Mouse (Mus musculus) forelimb bud, embryonic 11.5 days (tissue): Measurements from ENCODE around the gene Gm3854.
"Not testable (repeated sequence)": the region's sequence is repeated elsewhere in the genome, so short reads cannot be mapped to it uniquely, and the experiment has no call there.

Source experiments
- DNase-seq: peaks from one replicate; pipeline ENCODE4 v3.0.0-alpha.2; 2012; ENCODE audit warnings: low read depth, low spot score

Gene Gm3854

GRCm38 (mm10) chr7:6343501-6344071 lies at the start of gene Gm3854:
Gene Gm3854 (plus strand): TSS chr7:6343759.
- peak; percentile 86 for DNase-seq

GRCm38 (mm10) chr7:6300796-6301195 lies 42.8 kb upstream of the Gm3854 start:
- DNase-seq: not testable (repeated sequence)

GRCm38 (mm10) chr7:6330458-6331232 lies 12.9 kb upstream of the Gm3854 start:
- peak; percentile 4 for DNase-seq

GRCm38 (mm10) chr7:6331233-6331956 lies 12.2 kb upstream of the Gm3854 start, which contains the start of gene Zfp583:
Gene Zfp583 (minus strand): TSS chr7:6331285.
- peak; percentile 88 for DNase-seq

- DNase-seq: no peak
These were observed 3.7 kb upstream of the Gm3854 start for GRCm38 (mm10) chr7:6339865-6340264.

GRCm38 (mm10) chr7:6344124-6344523 lies 565 bp downstream of the Gm3854 start:
- DNase-seq: no peak

GRCm38 (mm10) chr7:6358121-6358520 lies 14.6 kb downstream of the Gm3854 start:
- DNase-seq: no peak

GRCm38 (mm10) chr7:6358937-6359590 lies 15.5 kb downstream of the Gm3854 start:
- DNase-seq: peak; percentile 86

- no peak for DNase-seq
These were observed 17.0 kb downstream of the Gm3854 start for GRCm38 (mm10) chr7:6360477-6361060.

GRCm38 (mm10) chr7:6361756-6362155 lies 18.2 kb downstream of the Gm3854 start:
- no peak for DNase-seq

GRCm38 (mm10) chr7:6362268-6363046 lies 18.9 kb downstream of the Gm3854 start:
- DNase-seq: peak; percentile 97

GRCm38 (mm10) chr7:6363047-6363488 lies 19.5 kb downstream of the Gm3854 start, which contains the start of gene Zfp78:
Gene Zfp78 (plus strand): TSS chr7:6363280.
- DNase-seq: peak; percentile 92

GRCm38 (mm10) chr7:6364761-6365160 lies 21.2 kb downstream of the Gm3854 start:
- no peak for DNase-seq

GRCm38 (mm10) chr7:6367185-6367584 lies 23.6 kb downstream of the Gm3854 start:
- DNase-seq: no peak

GRCm38 (mm10) chr7:6368146-6368545 lies 24.6 kb downstream of the Gm3854 start:
- DNase-seq: not testable (repeated sequence)

GRCm38 (mm10) chr7:6369460-6369859 lies 25.9 kb downstream of the Gm3854 start:
- no peak for DNase-seq

GRCm38 (mm10) chr7:6372993-6373392 lies 29.4 kb downstream of the Gm3854 start:
- DNase-seq: no peak

GRCm38 (mm10) chr7:6378441-6378840 lies 34.9 kb downstream of the Gm3854 start:
- no peak for DNase-seq

GRCm38 (mm10) chr7:6381431-6381830 lies 37.9 kb downstream of the Gm3854 start:
- DNase-seq: no peak

GRCm38 (mm10) chr7:6383044-6383455 lies 39.5 kb downstream of the Gm3854 start, which contains the start of gene Zfp28:
Gene Zfp28 (plus strand): TSS chr7:6383295.
- peak; percentile 98 for DNase-seq
